Mouse (Mus musculus) G1E-ER4 (cell line): ENCODE measurements around the gene Prrc2c. TPM values are rescaled to one million over a fixed set of nuclear protein-coding genes. Genes with fewer than 3 reads are reported as not detected.

Experiments
- GATA1 ChIP-seq: IDR thresholded peaks from one replicate; pipeline ENCODE4 v1.8.0; 2012; ENCODE audit warnings: low read length, inconsistent platforms
- polyA plus RNA-seq: library from polyadenylated mRNA; stranded (reverse); fragments of >175 nt; gene quantifications from 2 replicates; pipeline ENCODE4 v1.2.3, GENCODE M21; 2012

Prrc2c gene
- polyA plus RNA-seq, result 68.4 and 70.7 TPM in 2 replicates

DNA sequence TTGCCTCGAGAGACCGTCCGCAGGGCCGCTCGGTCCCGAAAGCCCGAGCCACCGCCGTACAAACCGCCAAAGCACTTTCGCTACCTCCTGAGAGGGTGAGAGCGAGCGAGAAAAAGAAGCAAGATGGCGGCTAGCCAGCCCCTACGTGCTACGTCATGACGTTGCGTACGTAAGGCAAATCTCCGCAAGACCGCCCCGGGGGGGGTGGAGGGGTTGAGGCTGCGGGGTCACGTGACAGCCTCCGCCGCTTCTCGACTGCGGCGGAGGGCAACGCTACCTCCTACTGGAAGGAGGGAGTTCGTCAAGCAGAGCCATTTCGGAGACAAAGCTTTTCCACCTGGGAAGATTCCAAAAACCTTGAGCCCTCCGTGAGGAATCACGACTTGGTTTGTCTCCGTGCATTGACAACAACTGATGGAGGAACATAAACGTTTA is at the start of gene Prrc2c:
TSS of gene Prrc2c (minus strand) at position 156 of the 435 bp plus-strand sequence.
- no peak for TF ChIP-seq GATA1

DNA sequence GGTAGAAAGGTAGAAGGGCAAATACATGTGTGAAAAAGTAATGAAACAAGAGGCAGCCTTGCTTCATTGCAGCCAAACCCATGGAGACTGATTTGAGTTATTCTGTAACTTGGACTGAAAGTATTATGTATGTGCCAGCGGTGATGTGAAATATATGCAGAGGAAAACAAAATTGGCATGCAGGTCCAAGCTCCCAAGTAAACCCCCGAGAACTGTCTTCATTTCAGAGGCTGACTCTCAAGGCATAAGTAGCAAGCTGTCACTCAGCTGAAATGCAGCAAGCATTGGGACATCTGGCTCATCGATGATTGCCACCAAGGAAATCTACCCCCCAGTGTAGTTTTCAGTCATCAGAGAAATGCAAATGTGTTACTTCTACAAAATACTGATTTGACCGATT is 44.9 kb upstream of the Prrc2c start:
- no peak for TF ChIP-seq GATA1

DNA sequence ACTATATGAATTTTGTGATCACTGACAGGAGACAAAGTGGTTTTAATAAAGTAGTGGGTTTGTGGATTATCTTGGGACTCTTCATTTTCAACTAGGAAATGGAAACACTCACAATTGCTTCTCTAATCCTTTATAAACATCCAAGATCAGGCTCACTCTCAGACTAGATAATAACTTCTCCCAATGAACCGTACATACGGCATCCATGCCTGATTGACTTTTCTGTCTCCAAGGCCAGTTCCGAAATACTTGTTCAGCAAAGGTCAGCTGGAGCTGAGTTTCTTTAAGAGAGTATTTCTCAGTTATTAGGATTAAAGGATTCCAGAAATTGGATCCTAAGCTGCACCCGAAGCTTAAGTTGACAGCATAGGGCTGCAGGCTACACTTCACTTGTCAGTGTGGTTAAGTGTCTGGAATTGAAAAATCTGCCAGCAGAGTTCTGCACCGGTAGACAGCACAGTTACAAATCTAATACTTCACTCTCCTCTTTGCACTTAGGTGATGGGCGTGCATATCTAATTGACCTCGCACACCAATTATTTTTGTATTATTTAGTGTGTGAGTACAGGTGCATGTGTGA is 43.4 kb upstream of the Prrc2c start:
- no peak for TF ChIP-seq GATA1

DNA sequence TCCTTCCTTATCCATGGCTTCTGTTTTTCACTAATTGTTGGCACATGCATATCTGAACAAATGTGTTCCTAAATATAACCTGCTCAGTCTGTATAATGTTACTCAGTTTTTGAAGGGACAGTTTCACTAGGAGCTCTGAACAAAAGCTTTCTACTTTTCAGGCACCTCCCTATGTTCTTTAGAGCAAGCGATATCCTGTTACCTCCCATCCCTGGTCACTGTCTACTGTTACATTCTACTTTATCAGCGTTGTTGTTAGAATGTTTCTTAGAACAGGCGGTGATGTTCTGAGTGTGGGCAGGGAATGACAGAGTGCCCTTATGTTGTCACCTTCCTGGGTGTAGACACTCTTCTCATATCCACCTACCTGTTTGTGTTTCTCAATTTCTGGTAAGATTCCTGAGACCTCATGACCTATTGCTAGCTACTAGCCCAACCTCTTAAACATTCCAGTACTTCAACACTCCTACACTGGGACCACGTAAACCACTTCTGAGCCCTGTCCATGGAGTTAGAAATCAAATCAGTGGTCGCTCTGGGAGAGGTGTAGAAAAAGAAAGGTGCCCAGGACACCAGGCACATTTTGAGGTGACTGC is 37.7 kb upstream of the Prrc2c start:
- TF ChIP-seq GATA1, result no peak

DNA sequence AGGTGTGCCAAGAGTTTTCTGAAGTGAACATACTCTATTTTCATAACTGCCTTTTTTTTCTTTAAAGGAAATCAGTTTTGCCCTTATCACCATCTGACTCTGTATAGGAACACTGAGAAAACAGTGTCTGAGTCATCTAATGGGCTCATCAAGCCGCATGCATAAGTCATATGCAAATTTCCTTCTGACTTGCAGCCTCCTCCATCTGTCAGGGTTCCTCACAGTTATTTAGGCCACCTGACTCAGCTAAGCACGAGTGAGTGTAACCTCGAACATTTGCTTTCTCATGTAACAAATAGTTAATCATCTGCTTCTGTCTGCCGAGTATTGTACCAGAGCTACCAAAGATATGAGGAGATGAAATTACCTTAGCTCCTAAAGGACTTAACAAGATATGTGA is 33.3 kb upstream of the Prrc2c start:
- TF ChIP-seq GATA1, result no peak

DNA sequence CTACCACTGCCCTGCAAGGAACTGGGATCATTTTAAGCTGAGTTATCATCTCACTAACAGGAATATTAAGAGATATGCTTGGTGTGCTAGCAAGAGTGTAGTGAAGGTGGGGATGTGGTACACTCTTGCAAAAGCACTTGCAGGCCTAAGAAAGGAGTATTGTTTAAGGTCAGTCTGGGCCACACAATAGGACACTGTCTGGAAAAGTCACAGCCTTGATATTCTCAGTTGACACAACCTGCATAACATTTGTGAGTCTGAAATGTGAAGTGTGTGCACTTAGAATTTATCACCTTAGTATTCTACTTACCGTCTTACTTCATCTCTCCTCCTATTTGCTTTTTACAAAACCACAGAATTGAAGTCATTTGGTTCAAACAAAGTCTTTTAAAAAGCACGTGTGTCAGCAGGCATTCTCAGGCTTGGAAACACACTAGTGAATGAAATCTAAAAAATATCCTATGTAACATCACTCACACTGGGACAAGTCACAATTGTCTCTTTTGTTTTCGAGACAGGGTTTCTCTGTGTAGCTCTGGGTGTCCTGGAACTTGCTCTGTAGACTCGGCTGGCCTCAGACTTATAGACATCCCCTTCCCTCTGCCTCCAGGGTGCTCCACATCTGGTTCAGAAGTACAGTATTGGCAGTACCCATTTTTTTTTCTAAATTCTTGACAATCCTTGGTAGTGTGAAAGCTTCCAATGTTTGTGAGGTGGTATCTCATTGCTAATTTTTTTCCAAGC is 31.4 kb upstream of the Prrc2c start:
- no peak for TF ChIP-seq GATA1

DNA sequence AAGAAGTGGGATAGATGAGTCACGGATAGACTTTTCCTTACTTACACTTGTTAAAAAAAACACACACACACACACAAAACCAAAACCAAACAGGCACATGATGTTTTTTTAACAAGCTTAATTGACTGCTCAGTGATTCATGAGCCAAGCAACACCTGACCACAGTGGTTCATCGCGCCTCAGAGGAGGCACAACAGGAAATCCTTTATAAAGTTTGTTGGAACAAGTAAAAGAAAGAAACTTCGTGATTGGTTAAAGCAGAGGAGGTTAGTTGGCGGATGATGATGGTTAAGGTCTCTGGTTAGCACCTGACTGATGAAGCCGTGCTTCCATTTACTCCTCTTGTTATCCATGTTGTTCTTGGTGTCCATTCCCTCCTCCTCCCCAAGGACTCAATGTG is 11.7 kb upstream of the Prrc2c start:
- TF ChIP-seq GATA1, result no peak

DNA sequence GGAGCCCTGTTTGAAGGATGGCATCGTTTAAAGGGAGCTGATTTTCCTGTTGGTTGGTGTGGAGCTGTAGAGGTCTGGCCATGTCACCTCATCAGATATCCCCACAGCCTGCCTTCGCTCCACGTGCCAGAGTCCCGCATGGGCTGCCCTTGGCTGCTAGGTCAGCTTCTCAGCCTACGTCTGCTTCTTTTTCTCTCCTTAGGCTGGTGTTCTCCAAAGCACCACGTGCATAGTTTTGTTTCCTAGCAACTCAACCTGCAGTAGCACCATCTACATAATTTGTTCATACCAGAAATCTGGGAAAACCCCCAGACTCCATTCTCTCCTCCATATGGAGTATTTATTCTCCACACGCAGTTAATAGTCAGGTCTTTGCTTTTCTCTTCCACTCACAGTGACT is 9.3 kb upstream of the Prrc2c start:
- no peak for TF ChIP-seq GATA1

DNA sequence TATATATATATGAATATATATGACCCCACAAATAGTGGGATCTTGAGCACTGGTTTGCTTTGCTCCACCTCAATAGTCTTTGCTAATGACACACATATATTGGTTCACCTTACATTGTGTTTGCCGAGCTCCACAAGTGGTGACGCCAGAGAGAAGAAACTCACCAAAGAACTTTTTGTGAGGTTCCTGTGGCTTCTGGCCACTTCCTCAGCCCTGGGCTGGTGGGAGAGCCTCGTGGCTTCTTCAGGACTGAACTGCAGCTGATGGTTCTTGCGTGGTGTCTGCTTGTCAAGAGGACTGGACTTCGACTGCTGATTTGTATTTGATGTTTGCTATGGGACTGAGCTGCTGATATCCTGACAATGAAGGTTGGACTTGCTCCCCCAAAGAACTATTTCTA is 8.4 kb upstream of the Prrc2c start:
- no peak for TF ChIP-seq GATA1

DNA sequence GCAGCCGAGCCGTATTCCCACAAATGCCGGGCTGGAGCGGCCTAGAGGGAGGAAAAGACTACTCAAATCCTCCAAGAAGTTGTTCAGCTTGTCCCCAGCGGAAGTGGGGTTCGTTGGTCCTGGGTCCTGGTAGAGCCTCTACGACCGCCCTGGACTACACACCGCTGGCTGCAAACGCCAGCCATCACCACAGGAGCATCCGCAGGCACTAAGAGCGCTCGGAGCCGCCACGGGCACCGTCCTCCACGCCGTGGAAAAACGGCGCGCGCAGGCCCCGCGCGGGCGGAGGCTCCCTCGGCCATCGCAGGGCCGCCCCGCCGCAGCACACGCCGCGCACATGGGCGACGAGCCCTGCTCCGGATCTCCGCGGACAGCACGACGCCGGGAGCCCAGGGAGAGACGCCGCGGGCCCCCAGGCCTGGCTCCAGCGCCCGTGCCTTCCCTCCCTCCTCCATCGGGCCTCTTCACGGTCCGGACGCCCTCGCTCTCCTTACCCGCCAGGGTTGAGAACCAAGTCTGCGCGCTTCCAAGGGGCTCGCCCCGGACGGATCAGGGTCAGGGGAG is 443 bp downstream of the Prrc2c start:
- TF ChIP-seq GATA1, result no peak

DNA sequence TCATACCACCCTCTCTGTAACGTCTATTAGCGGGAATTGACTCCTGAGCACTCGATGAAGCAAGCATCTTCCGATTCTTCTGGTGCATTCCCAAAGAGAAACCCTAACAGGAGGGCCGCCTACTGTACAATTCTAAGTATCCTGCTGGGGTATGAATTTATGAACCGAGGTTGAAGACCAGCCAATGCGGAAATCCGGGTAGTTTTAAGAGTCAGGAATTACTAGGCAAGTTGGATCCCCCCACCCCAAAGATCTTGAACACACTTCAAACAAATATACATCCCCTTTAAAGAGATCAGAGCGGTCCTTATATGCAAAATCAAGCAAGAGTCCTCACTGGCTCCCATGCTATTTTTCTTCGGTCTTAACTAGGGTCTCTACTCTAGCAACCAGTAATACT is 950 bp downstream of the Prrc2c start:
- no peak for TF ChIP-seq GATA1

DNA sequence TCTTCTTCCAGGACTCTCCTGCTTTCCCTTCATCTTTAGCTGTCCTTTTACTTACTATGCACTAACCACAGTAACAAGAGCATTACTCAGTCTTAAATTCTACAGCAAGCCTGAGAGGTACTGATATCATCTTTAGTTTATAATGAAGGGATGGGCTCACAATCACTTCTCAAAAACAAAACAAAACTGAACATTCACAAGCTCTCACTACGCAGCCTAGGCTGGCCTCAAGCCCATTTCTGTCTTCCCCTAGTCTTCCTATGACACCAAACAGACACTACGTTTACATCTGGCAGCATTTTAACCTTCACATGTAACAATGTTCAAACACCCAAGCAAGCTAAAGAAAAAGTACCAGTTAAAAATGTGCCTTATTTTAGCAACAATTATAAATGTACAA is 1.9 kb downstream of the Prrc2c start:
- no peak for TF ChIP-seq GATA1

DNA sequence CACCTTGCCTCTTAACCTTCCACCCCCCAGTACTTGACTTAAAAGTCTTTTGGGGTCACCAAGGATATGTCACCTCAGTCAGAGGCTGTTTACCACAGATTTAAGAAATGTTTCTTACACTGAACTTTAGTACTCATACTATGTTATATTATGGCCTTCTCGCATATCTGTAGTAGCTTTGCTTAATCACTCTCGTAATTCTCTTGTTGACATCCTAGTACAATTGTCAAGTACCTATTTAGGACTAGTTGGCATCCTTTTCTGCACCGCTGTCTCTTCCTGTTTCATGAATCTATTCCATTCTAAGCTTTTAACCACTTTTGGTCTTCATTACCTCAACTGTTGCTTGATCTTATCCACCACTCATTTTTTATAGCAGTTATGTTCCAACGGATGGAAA is 5.3 kb downstream of the Prrc2c start:
- TF ChIP-seq GATA1, result no peak

DNA sequence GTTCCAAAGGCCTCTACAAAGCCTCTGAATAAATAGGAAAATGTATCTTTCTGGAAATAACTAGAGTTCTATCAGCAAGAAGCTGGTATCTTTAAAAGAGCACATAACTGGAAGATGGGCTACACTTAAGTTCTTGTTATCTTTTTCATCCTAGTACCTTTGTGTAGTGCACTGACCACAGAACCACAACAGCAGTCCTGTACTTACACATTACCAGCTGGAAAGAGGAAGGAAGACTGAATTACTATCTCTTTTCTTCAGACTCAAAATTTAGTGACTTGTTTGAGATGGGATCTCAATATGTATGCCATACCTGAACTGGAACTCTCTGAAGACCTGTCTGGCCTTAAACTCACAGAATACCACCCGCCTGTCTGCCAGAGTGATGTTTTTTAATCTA is 6.1 kb downstream of the Prrc2c start:
- peak; percentile 11 for TF ChIP-seq GATA1

DNA sequence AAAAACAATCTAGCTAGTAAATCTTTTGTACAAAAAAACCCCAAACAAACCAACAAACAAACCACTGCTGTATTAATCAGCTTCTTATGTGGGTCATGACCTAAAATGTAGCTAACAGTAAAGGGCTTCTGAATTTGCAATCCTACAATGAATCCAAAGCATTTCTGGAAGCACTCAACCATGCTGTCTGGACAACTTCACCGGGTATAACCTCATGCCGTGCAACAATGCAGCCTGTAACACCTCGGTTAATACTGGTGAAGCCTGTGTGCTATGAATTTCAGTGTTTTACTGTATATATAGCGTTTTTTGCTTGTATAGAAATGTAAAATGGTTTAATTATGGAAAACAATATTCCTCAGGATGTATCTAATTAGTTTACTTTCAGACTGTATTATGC is 8.3 kb downstream of the Prrc2c start:
- TF ChIP-seq GATA1, result no peak

DNA sequence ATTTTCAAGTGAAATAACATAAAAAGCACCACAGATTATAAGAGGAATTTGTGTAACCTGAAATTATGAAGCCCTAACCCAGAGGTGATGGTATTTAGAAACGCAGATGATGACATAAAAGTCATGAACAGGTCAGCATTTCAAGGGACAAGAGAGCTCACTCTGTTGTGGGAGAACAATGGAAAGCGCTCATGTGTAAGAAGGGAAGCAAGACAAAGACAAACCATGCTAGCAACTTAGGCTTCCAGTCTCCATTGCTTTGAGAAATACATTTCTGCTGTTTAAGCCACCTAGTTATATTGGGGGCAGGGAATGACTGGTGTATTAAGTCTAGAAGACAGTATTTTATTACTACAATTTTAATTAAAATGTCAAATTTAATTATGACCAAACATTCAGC is 10.9 kb downstream of the Prrc2c start:
- TF ChIP-seq GATA1, result no peak

DNA sequence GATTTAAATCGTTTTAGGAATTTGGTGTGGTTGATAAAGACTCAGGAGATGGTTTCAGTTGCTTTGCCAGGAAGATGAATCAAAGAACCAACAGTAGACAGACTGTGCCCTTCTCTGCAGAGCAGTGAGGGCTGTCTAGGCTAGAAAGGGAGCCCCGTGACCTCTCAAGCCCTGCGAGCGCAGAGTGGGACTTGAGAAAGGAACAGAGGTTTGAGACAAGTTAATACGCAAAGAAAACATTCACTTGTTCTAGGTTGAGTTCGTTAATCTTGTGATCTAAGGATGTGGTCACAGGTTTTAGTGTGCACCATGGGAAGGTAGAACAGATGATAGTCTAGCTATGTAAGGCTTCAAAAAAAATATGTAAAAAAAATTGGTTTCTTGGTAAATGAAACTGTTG is 12.4 kb downstream of the Prrc2c start:
- TF ChIP-seq GATA1, result no peak
